Mouse (Mus musculus) stomach, postnatal 0 days (tissue): Measurements from ENCODE around the gene Psap. TPM values are rescaled to one million over a fixed set of nuclear protein-coding genes. Genes with fewer than 3 reads are reported as not detected.

Source experiments
- ATAC-seq: fragments of 200-750 bp; cut with Nextera tagmentation; 2 replicates; pipeline ENCODE4 v1.8.0; 2017; ENCODE audit not compliant: low FRiP score, low TSS enrichment
- DNase-seq: peaks from one replicate; pipeline ENCODE4 v3.0.0-alpha.2; 2016; ENCODE audit warnings: low spot score
- H3K27ac ChIP-seq: fragments of 300-500 bp; sonication (generic); replicated peaks from 2 replicates; pipeline ENCODE4 v1.5.1; 2014; ENCODE audit warnings: mild to moderate bottlenecking, control low read depth
- H3K27me3 ChIP-seq: fragments of 300-500 bp; sonication (generic); 2 replicates; pipeline ENCODE4 v1.6.1; 2014; ENCODE audit warnings: low read length; ENCODE audit not compliant: control insufficient read depth, insufficient read depth
- H3K36me3 ChIP-seq: fragments of 300-500 bp; sonication (generic); 2 replicates; pipeline ENCODE4 v1.6.1; 2014; ENCODE audit warnings: low read length, mixed read lengths; ENCODE audit not compliant: control insufficient read depth, insufficient read depth
- H3K4me1 ChIP-seq: fragments of 300-500 bp; sonication (generic); replicated peaks from 2 replicates; pipeline ENCODE4 v1.6.1; 2014; ENCODE audit warnings: antibody characterized with exemption; ENCODE audit not compliant: control insufficient read depth, insufficient read depth
- H3K4me2 ChIP-seq: fragments of 300-500 bp; sonication (generic); replicated peaks from 2 replicates; pipeline ENCODE4 v1.6.1; 2014; ENCODE audit warnings: low read depth, mild to moderate bottlenecking, control low read depth, moderate library complexity
- H3K4me3 ChIP-seq: fragments of 300-500 bp; sonication (generic); 2 replicates; pipeline ENCODE4 v1.5.1; 2014; ENCODE audit warnings: low read depth, low read length, control low read depth
- H3K9ac ChIP-seq: fragments of 300-500 bp; sonication (generic); 2 replicates; pipeline ENCODE4 v1.6.1; 2014; ENCODE audit warnings: mild to moderate bottlenecking, low read length, control low read depth, mixed read lengths
- H3K9me3 ChIP-seq: fragments of 300-500 bp; sonication (generic); 2 replicates; pipeline ENCODE4 v1.6.1; 2016; ENCODE audit warnings: low read length; ENCODE audit not compliant: control insufficient read depth
- CTCF ChIP-seq: IDR thresholded peaks from 2 replicates; pipeline ENCODE4 v1.5.1; 2016; ENCODE audit warnings: antibody characterized with exemption, low read depth, mild to moderate bottlenecking, moderate library complexity
- EP300 ChIP-seq: optimal IDR thresholded peaks from 2 replicates; pipeline ENCODE3; 2016; ENCODE audit warnings: antibody characterized with exemption
- WGBS: fragments of 180-500 bp; shearing (Covaris S2); extraction: QIAGEN DNeasy Blood & Tissue Kit; methylation state at CpG from one replicate; pipeline ENCODE4 v1.1.7; 2014; 5-methylcytosine and 5-hydroxymethylcytosine counted together
- polyA plus RNA-seq: library from polyadenylated mRNA; unstranded; fragments of >200 nt; fragmentation: Nextera tagmentation; extraction: Ambion mirVana; gene quantifications from 2 replicates; pipeline ENCODE4 v1.2.1, GENCODE M21; 2015

The Psap gene
- polyA plus RNA-seq, 1 experiment from 2014 or later, result 128 TPM

DNA sequence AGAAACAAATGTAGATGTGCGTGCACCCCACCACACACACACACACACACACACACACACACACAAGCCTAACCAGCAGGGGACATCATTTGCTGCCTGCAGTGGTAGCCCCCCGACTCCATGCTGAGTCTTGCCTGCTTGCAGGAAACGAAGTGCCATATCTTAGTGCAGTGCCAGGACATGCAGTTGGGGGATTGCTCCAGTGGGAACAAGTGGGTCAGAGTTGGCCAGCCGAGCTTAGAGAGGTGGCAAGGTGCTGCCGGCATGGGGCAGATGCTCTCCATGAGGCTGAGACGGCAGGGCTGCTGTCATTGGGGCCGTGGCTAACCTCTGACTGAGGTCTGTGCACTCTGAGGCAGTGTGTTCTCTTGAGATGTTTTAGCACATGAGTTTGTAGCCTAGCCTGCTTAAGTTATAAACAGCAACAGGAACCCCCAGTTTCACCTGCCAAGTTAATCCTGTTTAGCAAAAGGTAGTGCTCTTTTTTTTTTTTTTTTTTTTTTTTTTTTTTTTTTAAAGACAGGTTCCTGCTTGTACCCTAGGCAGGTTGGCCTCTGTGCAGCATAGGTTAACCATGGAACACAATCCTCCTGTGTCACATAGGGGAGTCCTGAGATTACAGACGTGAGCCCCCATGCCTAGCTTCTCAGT is 2.0 kb downstream of the Psap start:
- peak overlapping the region; percentile 38; the same call in 1 of the 2 replicates for H3K9ac ChIP-seq
- peak overlapping the region; percentile 95 for H3K4me2 ChIP-seq
- WGBS, result 63% methylated on average over 8 of the region's 8 CpGs
- H3K4me3 ChIP-seq, result peak overlapping the region; percentile 85; the same call in 1 of the 2 replicates
- no peaks in the 10 kb centered on the region for H3K27me3 ChIP-seq
- no peaks in the 10 kb centered on the region for H3K36me3 ChIP-seq
- peak overlapping the region; percentile 81 for H3K27ac ChIP-seq
- ATAC-seq, result no peak
- TF ChIP-seq EP300, result no peak
- H3K4me1 ChIP-seq, result peaks cover 19% of the 10 kb centered on the region
- H3K9me3 ChIP-seq, result no peaks in the 10 kb centered on the region
- DNase-seq, result no peak

- no peak for TF ChIP-seq EP300
- TF ChIP-seq CTCF, result no peak
- no peaks in the 10 kb centered on the region for H3K36me3 ChIP-seq
These were observed 2.5 kb downstream of the Psap start for GRCm38 (mm10) chr10:60279941-60280301.

DNA sequence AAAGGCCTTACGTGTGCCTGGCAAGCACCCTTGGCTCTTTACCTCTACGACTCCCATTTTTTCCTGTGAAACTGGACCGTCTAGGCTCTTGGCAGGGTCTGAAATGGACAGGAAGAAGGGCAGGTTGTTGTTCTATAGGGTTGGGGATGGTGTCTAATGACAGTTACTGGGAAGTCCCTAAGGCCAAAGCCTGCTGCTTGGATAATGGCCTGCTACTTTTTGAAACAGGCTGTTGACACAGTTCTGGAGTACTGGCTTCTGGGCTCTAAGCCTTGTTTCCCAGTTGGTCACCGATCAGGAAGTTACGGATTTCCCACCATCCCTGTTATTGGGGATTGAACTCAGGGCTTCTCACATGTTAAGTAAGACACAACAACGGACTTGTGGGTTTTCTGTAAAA is 2.9 kb downstream of the Psap start:
- H3K4me3 ChIP-seq, result no peak overlapping the region
- no peaks in the 10 kb centered on the region for H3K36me3 ChIP-seq
- ATAC-seq (no peak), DNase-seq (no peak)
- no peak overlapping the region for H3K9ac ChIP-seq
- no peaks in the 10 kb centered on the region for H3K9me3 ChIP-seq
- TF ChIP-seq EP300 (no peak), CTCF (no peak)
- peaks cover 28% of the 10 kb centered on the region for H3K4me1 ChIP-seq
- no peaks in the 10 kb centered on the region for H3K27me3 ChIP-seq
- peak overlapping the region; percentile 81 for H3K27ac ChIP-seq
- peak overlapping the region; percentile 95 for H3K4me2 ChIP-seq
- WGBS, result 79% methylated on average over 6 of the region's 6 CpGs

More at GRCm38 (mm10) chr10:60279941-60280301, 2.5 kb downstream of the Psap start:
- Histone ChIP-seq H3K4me1 (peaks cover 24% of the 10 kb centered on the region), H3K4me2 (peak overlapping the region; percentile 95), H3K27me3 (no peaks in the 10 kb centered on the region), H3K9ac (no peak overlapping the region), H3K9me3 (no peaks in the 10 kb centered on the region), H3K27ac (peak overlapping the region; percentile 81), H3K4me3 (no peak overlapping the region)
- no peak for DNase-seq
- no peak for ATAC-seq
- WGBS, result 68% methylated on average over 9 of the region's 9 CpGs

GRCm38 (mm10) chr10:60281571-60282050 is 4.2 kb downstream of the Psap start:
- no peak overlapping the region for H3K4me3 ChIP-seq
- peak overlapping the region; percentile 87 for H3K27ac ChIP-seq
- no peak for TF ChIP-seq EP300
- no peak for TF ChIP-seq CTCF
- ATAC-seq (no peak), DNase-seq (no peak)
- no peak overlapping the region for H3K9ac ChIP-seq
- 71% methylated on average over 9 of the region's 9 CpGs for WGBS
- peaks cover 28% of the 10 kb centered on the region for H3K4me1 ChIP-seq
- H3K9me3 ChIP-seq, result no peaks in the 10 kb centered on the region
- H3K36me3 ChIP-seq, result no peaks in the 10 kb centered on the region
- H3K27me3 ChIP-seq, result no peaks in the 10 kb centered on the region
- H3K4me2 ChIP-seq, result peak overlapping the region; percentile 9; the same call in 1 of the 2 replicates

GRCm38 (mm10) chr10:60282116-60283014 is 4.9 kb downstream of the Psap start:
- DNase-seq (no peak), ATAC-seq (0 out of 2 replicates have a peak, but pooled peaks have one; percentile 16)
- no peaks in the 10 kb centered on the region for H3K9me3 ChIP-seq
- 65% methylated on average over 10 of the region's 10 CpGs for WGBS
- H3K9ac ChIP-seq, result 0 out of 2 replicates have a peak overlapping the region, but pooled peaks have one; percentile 14
- H3K36me3 ChIP-seq, result no peaks in the 10 kb centered on the region
- H3K4me1 ChIP-seq, result peaks cover 32% of the 10 kb centered on the region
- H3K27me3 ChIP-seq, result no peaks in the 10 kb centered on the region
- no peak overlapping the region for H3K4me3 ChIP-seq
- H3K4me2 ChIP-seq, result no peak overlapping the region; the same call in 1 of the 2 replicates
- TF ChIP-seq EP300 (no peak), CTCF (no peak)
- H3K27ac ChIP-seq, result peak overlapping the region; percentile 87
